Mouse (Mus musculus): Measurements from ENCODE around the gene Mov10. TPM values are rescaled to one million over a fixed set of nuclear protein-coding genes. Genes with fewer than 3 reads are reported as not detected.

The Mov10 gene
- total RNA-seq, 2 experiments from 2014 or later, result 2.0 to 8.9 TPM

DNA sequence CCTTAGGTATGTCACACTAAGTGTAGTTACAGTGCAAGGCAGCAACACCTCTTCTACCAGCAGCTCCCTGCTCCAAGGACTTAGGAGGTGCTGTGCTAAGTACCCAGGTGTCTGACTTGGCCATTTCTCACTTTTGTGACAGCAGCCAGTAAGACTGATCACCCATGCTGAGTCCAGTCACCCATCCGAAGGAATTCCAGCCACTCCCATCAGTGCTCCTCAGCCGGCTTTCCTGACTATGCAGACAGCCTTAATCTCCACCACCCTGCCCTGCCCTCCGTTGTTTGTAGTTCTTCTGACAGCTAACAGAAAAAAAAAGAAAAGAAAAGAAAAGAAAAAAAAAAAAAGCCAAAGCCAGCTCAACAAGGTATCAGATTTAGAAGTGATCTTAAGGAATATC, 6.6 kb downstream of the Mov10 start:
- no peak for ATAC-seq (replicated peaks; ENCODE audit: poor library complexity)

GRCm38 (mm10) chr3:104805539-104805938, 12.8 kb downstream of the Mov10 start:
- ATAC-seq (replicated peaks; ENCODE audit: poor library complexity), result no peak

DNA sequence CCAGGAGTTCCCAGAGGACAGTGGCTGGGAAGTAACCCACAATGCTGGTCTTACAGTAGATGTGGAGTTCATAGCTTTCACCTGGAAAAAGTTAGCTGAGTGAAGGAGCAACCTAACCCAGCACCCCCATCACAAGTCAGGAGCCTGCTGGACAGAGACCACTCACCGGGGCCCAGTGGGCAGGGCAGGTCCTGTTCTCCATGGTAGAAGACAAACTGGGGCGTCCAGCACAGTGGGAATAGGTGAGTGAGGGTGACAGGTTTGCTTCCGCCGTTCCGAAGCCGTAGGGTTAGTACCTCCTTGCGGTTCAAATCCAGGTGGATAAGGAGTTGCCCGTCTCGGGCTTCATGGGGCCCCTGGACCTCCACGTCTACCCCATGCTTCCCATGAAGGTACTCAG, 14.1 kb downstream of the Mov10 start:
- no peak for ATAC-seq (replicated peaks; ENCODE audit: poor library complexity)

DNA sequence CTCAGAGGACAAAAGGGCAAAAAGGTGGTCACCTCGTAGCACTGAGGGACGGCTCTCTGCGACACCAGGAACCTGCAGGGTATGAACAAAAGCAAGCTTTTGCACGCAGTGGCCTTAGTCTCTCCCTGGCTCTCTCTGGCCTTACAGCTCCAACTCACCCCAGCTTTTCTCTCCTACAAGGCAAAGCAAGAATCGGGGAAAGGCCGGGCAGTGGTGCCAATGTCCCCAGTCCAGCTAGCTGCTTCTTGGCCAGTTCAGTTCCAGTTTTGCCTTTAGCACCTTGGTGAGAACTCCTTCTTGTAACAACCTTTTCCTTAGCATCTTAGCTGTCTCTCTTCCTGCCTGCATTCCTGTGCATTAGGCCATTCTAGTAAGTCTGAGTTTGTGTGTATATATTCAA, 16.9 kb downstream of the Mov10 start:
- ATAC-seq (replicated peaks; ENCODE audit: poor library complexity), result no peak

GRCm38 (mm10) chr3:104800681-104801080, 17.7 kb downstream of the Mov10 start:
- ATAC-seq (replicated peaks; ENCODE audit: poor library complexity), result no peak

DNA sequence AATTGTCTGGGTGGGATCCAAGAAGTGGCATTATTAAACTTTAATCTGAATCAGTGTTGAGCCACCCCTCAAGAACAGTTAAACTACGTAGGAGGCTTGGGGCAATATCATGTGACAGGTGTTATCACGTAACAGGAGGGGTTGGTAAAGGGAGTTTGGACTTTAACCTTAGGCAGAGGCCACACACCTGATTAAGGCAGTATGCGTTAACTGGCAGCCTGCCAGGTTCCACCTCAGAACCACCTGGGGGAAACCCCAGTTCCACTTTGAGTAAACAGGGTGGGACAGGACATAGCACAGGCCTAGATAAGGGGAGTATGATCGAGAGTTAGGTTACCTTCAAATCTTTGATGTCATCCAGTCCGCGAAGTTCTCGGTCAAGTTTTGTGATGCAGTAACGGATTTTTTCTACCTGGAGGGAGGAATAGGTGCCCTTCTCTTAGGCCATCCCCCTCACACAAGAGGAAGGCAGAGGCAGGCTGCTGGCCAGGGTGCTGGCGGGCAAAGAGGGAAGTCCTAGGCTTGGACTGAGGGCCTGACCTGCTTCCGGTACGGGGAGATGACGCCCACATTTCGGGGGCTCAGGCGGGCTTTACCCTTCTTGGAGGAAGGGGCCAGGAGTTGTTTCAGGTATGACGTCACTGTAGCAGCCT, 21.8 kb downstream of the Mov10 start:
- ATAC-seq (replicated peaks; ENCODE audit: poor library complexity), result no peak

DNA sequence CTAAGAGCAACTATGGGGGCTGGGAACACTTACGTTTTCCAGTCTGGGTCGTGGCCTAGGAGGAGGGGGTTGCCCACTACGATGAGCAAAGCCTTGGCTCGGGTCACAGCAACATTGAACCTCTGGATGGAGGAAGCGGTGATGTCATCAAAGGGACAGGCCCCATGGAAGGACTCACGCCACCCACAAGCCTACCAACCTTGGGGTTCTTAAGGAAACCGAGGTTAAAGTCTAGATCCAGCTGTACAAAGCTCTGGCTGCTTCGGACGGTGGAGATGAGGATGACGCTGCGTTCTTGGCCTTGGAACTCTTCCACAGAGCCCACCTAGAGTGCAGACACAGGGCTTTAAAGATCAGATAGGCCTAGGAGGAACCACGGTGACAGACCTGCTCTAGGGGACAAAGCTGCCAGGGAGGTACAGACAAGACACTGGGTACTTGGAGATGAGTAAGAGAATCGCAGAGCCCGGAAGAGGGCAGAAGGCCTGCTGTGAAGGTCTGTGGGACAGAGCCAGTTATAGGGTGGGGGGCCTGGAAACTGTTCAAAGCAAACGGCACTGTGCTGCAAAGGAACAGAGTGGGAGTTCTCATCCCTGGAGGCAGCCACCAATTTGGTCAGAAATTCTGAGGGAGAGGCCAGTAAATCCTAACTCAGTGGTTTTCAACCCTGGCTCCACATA, 22.6 kb downstream of the Mov10 start:
- ATAC-seq (replicated peaks; ENCODE audit: poor library complexity), result no peak

DNA sequence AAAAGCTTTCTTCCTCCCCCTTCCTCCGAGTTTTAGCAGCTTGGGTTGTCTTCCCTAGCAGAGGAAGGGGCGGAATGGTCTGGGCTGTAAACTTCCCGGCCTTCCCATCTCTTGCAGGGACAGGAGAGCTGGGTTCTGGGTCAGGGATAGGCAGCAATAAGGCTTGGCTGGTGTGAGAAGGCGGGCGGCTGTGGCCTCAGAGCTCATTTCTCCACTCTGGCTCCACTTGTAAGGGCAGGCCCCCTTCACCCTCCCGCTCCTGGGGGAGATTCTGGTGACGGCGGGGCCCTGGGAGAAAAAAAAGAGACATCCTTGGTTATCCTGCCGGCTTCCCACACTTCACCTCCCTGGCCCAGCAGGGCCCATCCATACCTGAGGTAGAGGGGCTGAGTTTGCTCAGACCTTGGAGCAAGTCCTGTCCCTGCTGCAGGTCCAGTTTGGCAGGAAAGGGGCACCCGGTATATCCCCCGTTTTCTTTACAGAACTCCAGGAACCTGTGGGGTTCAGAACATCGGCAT, 23.4 kb downstream of the Mov10 start:
- ATAC-seq (replicated peaks; ENCODE audit: poor library complexity), result no peak

DNA sequence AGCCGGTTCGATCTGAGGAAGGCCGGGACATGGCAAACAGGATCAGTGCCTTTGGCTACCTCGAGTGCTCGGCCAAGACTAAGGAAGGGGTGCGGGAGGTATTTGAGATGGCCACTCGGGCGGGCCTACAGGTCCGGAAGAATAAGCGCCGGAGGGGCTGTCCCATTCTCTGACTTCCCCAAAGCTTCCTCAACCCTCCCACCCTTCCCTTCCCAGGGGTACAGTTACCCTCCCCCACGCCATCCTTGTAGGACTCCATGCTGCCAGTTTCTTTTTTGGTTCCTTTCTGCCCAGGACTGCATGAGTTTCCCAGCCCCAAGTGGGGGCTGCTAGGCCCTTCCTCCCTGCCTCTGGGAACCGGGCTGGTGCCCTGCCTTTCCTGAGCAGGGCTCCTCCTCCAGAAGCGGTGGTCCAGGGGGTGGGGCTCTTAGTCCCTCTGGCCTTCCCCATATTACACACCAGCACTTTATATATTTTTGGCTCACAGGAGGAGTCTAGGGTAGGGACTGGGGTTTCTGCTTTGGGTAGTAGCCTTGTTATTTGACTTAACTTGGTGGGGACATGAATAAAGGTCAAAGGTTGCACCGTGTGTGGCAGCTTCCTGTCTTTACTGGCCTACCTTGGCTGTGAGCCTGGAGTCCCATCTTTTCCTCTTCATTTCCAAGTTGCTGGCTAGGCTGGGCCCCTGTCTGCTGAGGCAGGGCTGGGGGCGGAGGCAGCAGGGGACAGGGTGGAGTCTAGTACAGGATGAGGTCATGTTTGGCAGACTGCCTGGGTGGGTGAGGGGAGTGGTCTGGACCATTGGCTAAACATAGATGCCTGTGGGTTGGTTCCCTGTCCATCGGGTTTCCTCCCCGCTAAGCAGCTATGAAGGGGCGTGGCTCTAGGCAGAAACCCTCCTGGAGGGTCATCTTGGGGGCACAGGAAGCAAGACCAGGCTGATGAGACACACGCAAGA, 24.2 kb downstream of the Mov10 start:
- ATAC-seq (replicated peaks; ENCODE audit: poor library complexity), result peak; percentile 40

- 0 out of 2 replicates have a peak, but pooled peaks have one; percentile 36 for ATAC-seq (replicated peaks; ENCODE audit: poor library complexity)
Observed at GRCm38 (mm10) chr3:104792360-104793270, 25.7 kb downstream of the Mov10 start.

- no peak for ATAC-seq (replicated peaks; ENCODE audit: poor library complexity)
Observed at GRCm38 (mm10) chr3:104791671-104792070, 26.7 kb downstream of the Mov10 start.

- ATAC-seq (replicated peaks; ENCODE audit: poor library complexity), result no peak
Observed at GRCm38 (mm10) chr3:104791017-104791416, 27.3 kb downstream of the Mov10 start.

DNA sequence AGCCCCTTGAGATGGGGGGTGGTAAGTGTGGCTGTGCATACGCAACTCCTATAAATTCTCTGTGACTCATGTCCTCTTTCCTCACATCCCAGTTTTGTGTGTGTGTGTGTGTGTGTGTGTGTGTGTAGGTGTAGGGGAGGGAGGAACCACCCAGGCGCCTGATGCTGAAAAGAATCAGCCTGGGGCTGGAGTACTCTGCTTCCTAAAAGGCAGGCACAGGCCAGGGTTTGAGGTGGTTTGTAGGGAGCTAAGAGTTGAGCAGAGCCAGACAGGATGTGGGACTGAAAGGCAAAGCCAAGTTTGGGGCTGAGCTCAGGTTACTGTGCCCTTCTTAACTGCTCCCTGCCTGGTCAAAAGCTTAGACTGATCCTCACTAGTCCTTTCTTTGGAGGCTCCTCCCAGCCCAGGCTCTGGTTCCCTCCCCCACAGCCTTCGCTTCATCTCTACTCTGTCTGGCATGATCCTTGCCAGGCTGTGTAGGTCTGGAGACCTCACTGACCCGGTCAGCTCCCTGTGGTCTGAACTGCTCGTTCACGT, 27.9 kb downstream of the Mov10 start:
- no peak for ATAC-seq (replicated peaks; ENCODE audit: poor library complexity)

- no peak for ATAC-seq (replicated peaks; ENCODE audit: poor library complexity)
Observed at GRCm38 (mm10) chr3:104789822-104790221, 28.5 kb downstream of the Mov10 start.

DNA sequence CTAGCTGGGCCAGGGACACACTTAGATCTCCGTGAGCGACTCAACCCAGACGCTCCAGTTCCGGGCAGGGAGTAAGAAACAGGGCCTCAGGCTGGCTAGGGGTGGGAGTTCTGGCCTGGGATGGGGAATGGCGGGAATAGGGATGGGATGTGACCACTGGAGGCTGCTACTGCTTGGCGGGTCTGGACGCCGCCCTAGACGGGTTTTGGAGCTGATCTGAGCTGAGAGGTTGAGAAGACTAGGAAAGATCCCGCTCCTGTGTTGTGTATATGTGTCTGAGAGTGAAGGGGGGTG, 29.1 kb downstream of the Mov10 start:
- ATAC-seq (replicated peaks; ENCODE audit: poor library complexity), result no peak

- peak; percentile 60 for ATAC-seq (replicated peaks; ENCODE audit: poor library complexity)
Observed at GRCm38 (mm10) chr3:104788561-104789311, 29.6 kb downstream of the Mov10 start.

- ATAC-seq (replicated peaks; ENCODE audit: poor library complexity), result no peak
Observed at GRCm38 (mm10) chr3:104788075-104788474, 30.3 kb downstream of the Mov10 start, which contains the start of gene Rhoc. Gene Rhoc (plus strand): TSS chr3:104788375.

- no peak for ATAC-seq (replicated peaks; ENCODE audit: poor library complexity)
Observed at GRCm38 (mm10) chr3:104785284-104785683, 33.1 kb downstream of the Mov10 start.

DNA sequence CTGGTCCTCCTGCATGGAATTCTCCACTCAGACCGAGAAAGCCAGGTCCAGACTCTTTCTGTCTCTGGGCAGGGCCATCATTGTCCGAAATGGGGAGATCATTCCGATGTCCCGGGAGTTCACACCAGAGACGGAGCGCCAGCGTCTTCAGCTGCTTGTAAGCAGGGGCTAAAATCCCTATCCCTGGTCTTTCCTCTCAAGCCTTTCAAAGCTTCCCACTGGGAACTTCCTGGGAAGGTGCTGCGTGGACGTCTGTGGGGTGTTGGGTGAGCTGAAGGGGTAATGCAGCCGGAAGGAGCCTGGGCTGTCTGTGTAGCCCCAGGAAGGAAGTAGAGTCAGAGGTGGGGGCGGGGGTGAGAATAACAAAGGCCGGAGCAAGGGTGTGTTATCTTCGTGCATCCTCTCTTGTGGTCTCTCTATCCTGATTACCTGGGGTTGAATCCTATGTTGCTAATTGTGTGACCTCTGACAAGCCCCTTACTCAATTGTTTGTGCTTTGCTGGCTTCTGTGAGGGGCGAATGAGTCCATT, 34.3 kb downstream of the Mov10 start:
- no peak for ATAC-seq (replicated peaks; ENCODE audit: poor library complexity)
